Mouse (Mus musculus): ENCODE measurements around the gene Per1. TPM values are rescaled to one million over a fixed set of nuclear protein-coding genes. Genes with fewer than 3 reads are reported as not detected.

Per1 gene
- polyA plus RNA-seq, 1 experiment: 4.5 TPM

DNA sequence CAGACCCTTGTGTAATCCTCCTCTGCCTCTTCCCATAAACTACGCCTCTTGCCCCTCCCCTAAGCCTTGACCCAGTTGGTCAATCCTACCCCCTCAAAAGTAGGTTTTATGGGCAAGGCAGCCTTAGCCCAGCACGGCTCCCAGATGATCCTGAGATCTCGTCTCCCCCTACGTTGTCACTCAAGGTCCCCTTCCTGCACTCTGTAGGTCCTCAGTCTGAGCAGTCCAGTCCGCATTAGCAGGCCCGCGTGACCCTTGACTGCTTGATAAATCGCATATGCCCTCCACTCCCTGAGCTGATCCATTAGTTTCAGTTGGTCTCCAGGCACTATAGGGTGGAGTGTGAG, 39.6 kb downstream of the Per1 start:
- Histone ChIP-seq H3K27me3 (ENCODE audit: control insufficient read depth, insufficient read depth, insufficient read length) (peaks cover 6% of the 10 kb centered on the region), H3ac (ENCODE audit: control insufficient read depth, insufficient read length, low read depth) (no peak overlapping the region), H3K79me3 (ENCODE audit: low read depth) (no peaks in the 10 kb centered on the region), H3K4me3 (ENCODE audit: insufficient read depth, poor library complexity, severe bottlenecking) (no peak overlapping the region), H3K36me3 (ENCODE audit: control insufficient read depth, insufficient read depth) (no peaks in the 10 kb centered on the region), H3K79me2 (ENCODE audit: control insufficient read depth, insufficient read depth) (no peaks in the 10 kb centered on the region)
- TF ChIP-seq FOSL1 (IDR thresholded peaks at IDR 0.05; ENCODE audit: insufficient read depth, low read length, poor library complexity, severe bottlenecking) (no peak), MYOD1 (IDR thresholded peaks at IDR 0.05; ENCODE audit: control insufficient read depth, insufficient read length, low read depth) (no peak), CEBPB (IDR thresholded peaks at IDR 0.05; ENCODE audit: low read depth) (no peak), MYOG (IDR thresholded peaks at IDR 0.05; ENCODE audit: control insufficient read depth, extremely low read depth, insufficient read length) (no peak), CTCF (IDR thresholded peaks at IDR 0.05; ENCODE audit: control insufficient read depth, insufficient read depth, insufficient read length) (no peak), MAX (IDR thresholded peaks at IDR 0.05) (no peak), USF1 (IDR thresholded peaks at IDR 0.05; ENCODE audit: low read depth) (no peak)

DNA sequence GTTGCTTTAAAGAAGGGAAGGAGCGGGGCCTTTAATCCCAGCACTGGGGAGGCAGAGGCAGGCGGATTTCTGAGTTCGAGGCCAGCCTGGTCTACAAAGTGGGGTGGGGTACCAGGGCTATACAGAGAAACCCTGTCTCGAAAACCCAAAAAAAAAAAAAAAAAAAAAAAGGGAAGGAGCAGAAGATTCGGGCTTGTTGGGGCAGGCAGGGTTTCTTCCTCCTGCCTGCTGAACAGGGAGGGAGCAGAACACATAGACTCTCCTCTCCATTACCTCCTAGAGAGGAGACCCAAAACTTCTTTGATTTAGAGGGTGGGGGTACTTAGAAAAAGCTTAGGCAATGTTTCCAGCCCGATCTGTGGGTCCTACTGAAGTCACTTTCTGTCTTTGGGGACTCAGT, 40.3 kb downstream of the Per1 start:
- H3ac ChIP-seq (ENCODE audit: control insufficient read depth, insufficient read length, low read depth): no peak overlapping the region
- TF ChIP-seq MAX (IDR thresholded peaks at IDR 0.05) (no peak), USF1 (IDR thresholded peaks at IDR 0.05; ENCODE audit: low read depth) (no peak), MYOG (IDR thresholded peaks at IDR 0.05; ENCODE audit: control insufficient read depth, extremely low read depth, insufficient read length) (no peak)

DNA sequence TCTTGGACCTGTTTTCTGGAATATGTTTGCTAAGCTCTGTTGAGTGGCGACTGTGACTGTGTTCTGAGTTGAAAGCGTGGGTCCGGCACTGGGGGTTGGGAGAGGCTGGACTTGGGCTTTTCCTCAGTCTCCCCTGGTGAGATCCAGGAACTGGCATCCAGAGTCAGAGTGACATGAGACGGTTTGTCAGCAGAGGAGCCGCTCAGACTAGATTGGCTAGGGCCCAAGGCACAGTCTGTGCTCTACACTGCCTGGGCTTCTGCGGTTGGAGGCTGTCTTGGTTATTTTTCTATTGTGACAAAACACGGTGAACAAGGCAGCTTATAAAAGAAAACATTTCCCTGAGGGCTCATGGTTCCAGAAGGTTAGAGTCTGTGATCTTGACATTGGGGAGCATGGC, 52.5 kb downstream of the Per1 start:
- no peak overlapping the region for H3K4me3 ChIP-seq (ENCODE audit: insufficient read depth, poor library complexity, severe bottlenecking)
- no peak for TF ChIP-seq MYOD1 (IDR thresholded peaks at IDR 0.05; ENCODE audit: control insufficient read depth, insufficient read length, low read depth)
- TF ChIP-seq FOSL1 (IDR thresholded peaks at IDR 0.05; ENCODE audit: insufficient read depth, low read length, poor library complexity, severe bottlenecking): no peak
- no peak for TF ChIP-seq MAX (IDR thresholded peaks at IDR 0.05)
- no peak for TF ChIP-seq USF1 (IDR thresholded peaks at IDR 0.05; ENCODE audit: low read depth)
- no peak for TF ChIP-seq CTCF (IDR thresholded peaks at IDR 0.05; ENCODE audit: control insufficient read depth, insufficient read depth, insufficient read length)
- TF ChIP-seq MYOG (IDR thresholded peaks at IDR 0.05; ENCODE audit: control insufficient read depth, extremely low read depth, insufficient read length): no peak
- TF ChIP-seq CEBPB (IDR thresholded peaks at IDR 0.05; ENCODE audit: low read depth): no peak
- H3K27me3 ChIP-seq (ENCODE audit: control insufficient read depth, insufficient read depth, insufficient read length): peaks cover 28% of the 10 kb centered on the region
- H3K79me2 ChIP-seq (ENCODE audit: control insufficient read depth, insufficient read depth): no peaks in the 10 kb centered on the region
- no peak overlapping the region for H3ac ChIP-seq (ENCODE audit: control insufficient read depth, insufficient read length, low read depth)
- H3K79me3 ChIP-seq (ENCODE audit: low read depth): no peaks in the 10 kb centered on the region
- H3K36me3 ChIP-seq (ENCODE audit: control insufficient read depth, insufficient read depth): no peaks in the 10 kb centered on the region

More for the DNA sequence above, 40.3 kb downstream of the Per1 start:
- Histone ChIP-seq H3K79me2 (ENCODE audit: control insufficient read depth, insufficient read depth) (no peaks in the 10 kb centered on the region), H3K79me3 (ENCODE audit: low read depth) (no peaks in the 10 kb centered on the region), H3K4me3 (ENCODE audit: insufficient read depth, poor library complexity, severe bottlenecking) (no peak overlapping the region), H3K27me3 (ENCODE audit: control insufficient read depth, insufficient read depth, insufficient read length) (peaks cover 10% of the 10 kb centered on the region), H3K36me3 (ENCODE audit: control insufficient read depth, insufficient read depth) (no peaks in the 10 kb centered on the region)

DNA sequence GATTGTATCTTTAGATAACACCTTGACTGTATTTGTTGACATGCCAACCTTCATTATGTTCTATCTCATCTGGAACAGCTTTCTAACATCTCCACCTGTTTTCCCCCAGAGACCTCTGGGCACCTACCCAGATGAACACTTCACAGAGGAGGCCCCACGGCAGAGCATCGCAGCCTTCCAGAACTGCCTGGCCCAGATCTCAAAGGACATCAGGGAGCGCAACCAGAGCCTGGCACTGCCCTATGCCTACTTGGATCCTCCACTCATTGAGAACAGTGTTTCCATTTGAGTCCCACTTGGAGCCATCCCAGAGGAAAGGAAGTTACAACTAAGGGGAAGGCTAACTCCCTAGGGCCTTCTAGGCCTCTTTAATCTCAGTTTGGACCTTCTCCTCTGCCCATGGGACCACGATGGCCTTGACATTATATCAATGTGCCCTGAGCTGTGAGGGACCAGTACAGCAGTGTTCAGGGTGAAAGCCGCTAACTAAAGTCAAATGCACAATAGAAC, 53.5 kb downstream of the Per1 start:
- peaks cover 25% of the 10 kb centered on the region for H3K27me3 ChIP-seq (ENCODE audit: control insufficient read depth, insufficient read depth, insufficient read length)
- no peaks in the 10 kb centered on the region for H3K36me3 ChIP-seq (ENCODE audit: control insufficient read depth, insufficient read depth)
- no peaks in the 10 kb centered on the region for H3K79me2 ChIP-seq (ENCODE audit: control insufficient read depth, insufficient read depth)
- H3K79me3 ChIP-seq (ENCODE audit: low read depth): no peaks in the 10 kb centered on the region
- no peak overlapping the region for H3ac ChIP-seq (ENCODE audit: control insufficient read depth, insufficient read length, low read depth)
- no peak for TF ChIP-seq MYOD1 (IDR thresholded peaks at IDR 0.05; ENCODE audit: control insufficient read depth, insufficient read length, low read depth)
- no peak for TF ChIP-seq CTCF (IDR thresholded peaks at IDR 0.05; ENCODE audit: control insufficient read depth, insufficient read depth, insufficient read length)
- TF ChIP-seq USF1 (IDR thresholded peaks at IDR 0.05; ENCODE audit: low read depth): no peak
- no peak for TF ChIP-seq MAX (IDR thresholded peaks at IDR 0.05)
- TF ChIP-seq MYOG (IDR thresholded peaks at IDR 0.05; ENCODE audit: control insufficient read depth, extremely low read depth, insufficient read length): no peak
- TF ChIP-seq CEBPB (IDR thresholded peaks at IDR 0.05; ENCODE audit: low read depth): no peak
- TF ChIP-seq FOSL1 (IDR thresholded peaks at IDR 0.05; ENCODE audit: insufficient read depth, low read length, poor library complexity, severe bottlenecking): no peak
- no peak overlapping the region for H3K4me3 ChIP-seq (ENCODE audit: insufficient read depth, poor library complexity, severe bottlenecking)

DNA sequence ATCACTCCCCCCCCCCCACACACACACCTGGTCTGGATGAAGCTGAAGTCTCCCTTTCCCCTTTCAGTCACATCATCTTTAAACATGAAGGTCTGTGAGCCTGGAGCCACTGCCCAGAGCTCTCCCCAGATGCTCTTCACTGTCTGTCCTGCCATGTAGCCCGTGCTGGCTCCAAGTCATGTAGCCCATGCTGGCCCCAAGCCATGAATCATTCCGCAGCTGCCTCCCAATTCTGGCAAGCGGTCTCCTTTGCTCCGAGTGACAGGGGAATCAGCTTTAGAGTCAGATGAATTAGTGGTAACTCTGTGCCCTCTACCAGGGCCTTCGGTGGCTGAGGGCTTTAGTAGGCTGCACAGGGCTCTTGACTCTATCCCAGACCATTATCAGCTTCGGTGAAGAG, 54.7 kb downstream of the Per1 start:
- TF ChIP-seq USF1 (IDR thresholded peaks at IDR 0.05; ENCODE audit: low read depth): no peak
- TF ChIP-seq MYOD1 (IDR thresholded peaks at IDR 0.05; ENCODE audit: control insufficient read depth, insufficient read length, low read depth): no peak
- TF ChIP-seq CEBPB (IDR thresholded peaks at IDR 0.05; ENCODE audit: low read depth): no peak
- TF ChIP-seq FOSL1 (IDR thresholded peaks at IDR 0.05; ENCODE audit: insufficient read depth, low read length, poor library complexity, severe bottlenecking): no peak
- TF ChIP-seq CTCF (IDR thresholded peaks at IDR 0.05; ENCODE audit: control insufficient read depth, insufficient read depth, insufficient read length): no peak
- TF ChIP-seq MYOG (IDR thresholded peaks at IDR 0.05; ENCODE audit: control insufficient read depth, extremely low read depth, insufficient read length): no peak
- no peak for TF ChIP-seq MAX (IDR thresholded peaks at IDR 0.05)
- no peaks in the 10 kb centered on the region for H3K36me3 ChIP-seq (ENCODE audit: control insufficient read depth, insufficient read depth)
- no peaks in the 10 kb centered on the region for H3K79me2 ChIP-seq (ENCODE audit: control insufficient read depth, insufficient read depth)
- H3K4me3 ChIP-seq (ENCODE audit: insufficient read depth, poor library complexity, severe bottlenecking): no peak overlapping the region
- no peaks in the 10 kb centered on the region for H3K79me3 ChIP-seq (ENCODE audit: low read depth)
- no peak overlapping the region for H3ac ChIP-seq (ENCODE audit: control insufficient read depth, insufficient read length, low read depth)
- peaks cover 28% of the 10 kb centered on the region for H3K27me3 ChIP-seq (ENCODE audit: control insufficient read depth, insufficient read depth, insufficient read length)

DNA sequence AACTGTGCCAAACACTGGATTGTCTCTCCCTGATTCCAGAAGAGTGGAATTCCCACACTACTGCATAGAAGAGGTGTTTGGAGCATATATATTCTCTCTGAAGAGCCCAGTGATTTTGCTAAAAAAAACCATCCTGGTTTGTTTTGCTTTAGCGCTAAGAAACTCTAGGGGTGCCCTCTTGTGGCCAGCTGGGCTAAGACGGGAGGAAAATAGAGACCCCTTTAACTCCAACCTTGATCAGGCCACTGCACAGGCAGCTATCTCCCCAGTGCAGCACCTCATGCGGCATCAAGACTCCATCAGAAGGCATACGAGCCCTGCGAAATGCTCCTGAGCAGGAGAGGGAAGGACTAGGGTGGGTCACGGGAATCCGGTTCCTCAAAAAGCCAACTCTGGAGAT, 55.4 kb downstream of the Per1 start:
- Histone ChIP-seq H3K79me3 (ENCODE audit: low read depth) (no peaks in the 10 kb centered on the region), H3K27me3 (ENCODE audit: control insufficient read depth, insufficient read depth, insufficient read length) (peaks cover 28% of the 10 kb centered on the region), H3K4me3 (ENCODE audit: insufficient read depth, poor library complexity, severe bottlenecking) (no peak overlapping the region), H3K36me3 (ENCODE audit: control insufficient read depth, insufficient read depth) (no peaks in the 10 kb centered on the region), H3K79me2 (ENCODE audit: control insufficient read depth, insufficient read depth) (no peaks in the 10 kb centered on the region), H3ac (ENCODE audit: control insufficient read depth, insufficient read length, low read depth) (no peak overlapping the region)
- no peak for TF ChIP-seq FOSL1 (IDR thresholded peaks at IDR 0.05; ENCODE audit: insufficient read depth, low read length, poor library complexity, severe bottlenecking)
- no peak for TF ChIP-seq MAX (IDR thresholded peaks at IDR 0.05)
- TF ChIP-seq MYOD1 (IDR thresholded peaks at IDR 0.05; ENCODE audit: control insufficient read depth, insufficient read length, low read depth): no peak
- TF ChIP-seq MYOG (IDR thresholded peaks at IDR 0.05; ENCODE audit: control insufficient read depth, extremely low read depth, insufficient read length): no peak
- TF ChIP-seq CEBPB (IDR thresholded peaks at IDR 0.05; ENCODE audit: low read depth): no peak
- no peak for TF ChIP-seq CTCF (IDR thresholded peaks at IDR 0.05; ENCODE audit: control insufficient read depth, insufficient read depth, insufficient read length)
- no peak for TF ChIP-seq USF1 (IDR thresholded peaks at IDR 0.05; ENCODE audit: low read depth)

Data from C2C12 (cell line).